Mouse (Mus musculus) stomach, embryonic 15.5 days (tissue): Measurements from ENCODE around the gene Rps3a1. TPM values are rescaled to one million over a fixed set of nuclear protein-coding genes. Genes with fewer than 3 reads are reported as not detected.
A peak's percentile ranks its signal among the peaks of the same experiment; 100 is the strongest.

Experiments
- ATAC-seq: fragments of 200-750 bp; cut with Nextera tagmentation; 2 replicates; pipeline ENCODE4 v1.8.0; 2017; ENCODE audit warnings: low read depth, moderate number of reproducible peaks, moderate TSS enrichment; ENCODE audit not compliant: insufficient read depth, low FRiP score
- H3K27ac ChIP-seq: fragments of 300-500 bp; sonication (generic); 2 replicates; pipeline ENCODE4 v1.5.1; 2015; ENCODE audit warnings: mild to moderate bottlenecking, inconsistent platforms
- H3K27me3 ChIP-seq: fragments of 300-500 bp; sonication (generic); replicated peaks from 2 replicates; pipeline ENCODE4 v1.6.1; 2015; ENCODE audit warnings: inconsistent platforms
- H3K36me3 ChIP-seq: fragments of 300-500 bp; sonication (generic); 2 replicates; pipeline ENCODE4 v1.6.1; 2015; ENCODE audit warnings: inconsistent platforms
- H3K4me1 ChIP-seq: fragments of 300-500 bp; sonication (generic); 2 replicates; pipeline ENCODE4 v1.6.1; 2015; ENCODE audit warnings: inconsistent platforms
- H3K4me2 ChIP-seq: fragments of 300-500 bp; sonication (generic); 2 replicates; pipeline ENCODE4 v1.6.1; 2015; ENCODE audit warnings: mild to moderate bottlenecking, inconsistent platforms
- H3K4me3 ChIP-seq: fragments of 300-500 bp; sonication (generic); replicated peaks from 2 replicates; pipeline ENCODE4 v1.5.1; 2015; ENCODE audit warnings: inconsistent platforms
- H3K9ac ChIP-seq: fragments of 300-500 bp; sonication (generic); 2 replicates; pipeline ENCODE4 v1.6.1; 2015; ENCODE audit warnings: inconsistent platforms
- H3K9me3 ChIP-seq: fragments of 300-500 bp; sonication (generic); 2 replicates; pipeline ENCODE4 v1.6.1; 2016; ENCODE audit warnings: inconsistent platforms
- WGBS: fragments of 180-500 bp; shearing (Covaris S2); methylation state at CpG from one replicate; pipeline ENCODE4 v1.1.7; 2015; 5-methylcytosine and 5-hydroxymethylcytosine counted together
- polyA plus RNA-seq: library from polyadenylated mRNA; unstranded; fragments of >200 nt; fragmentation: Nextera tagmentation; extraction: Ambion mirVana; gene quantifications from 2 replicates; pipeline ENCODE4 v1.2.1, GENCODE M21; 2015

Rps3a1 gene
- polyA plus RNA-seq, 1 experiment from 2014 or later: 1,341 TPM

- H3K9me3 ChIP-seq: no peaks in the 10 kb centered on the region
- no peak overlapping the region for H3K4me3 ChIP-seq
- H3K9ac ChIP-seq: no peak overlapping the region
- no peaks in the 10 kb centered on the region for H3K4me1 ChIP-seq
- peaks cover 38% of the 10 kb centered on the region for H3K36me3 ChIP-seq
- no peaks in the 10 kb centered on the region for H3K27me3 ChIP-seq
- H3K27ac ChIP-seq: no peak overlapping the region
- H3K4me2 ChIP-seq: no peak overlapping the region
- no peak for ATAC-seq
- WGBS: 92% methylated on average over 4 of the region's 4 CpGs
Observed at GRCm38 (mm10) chr3:86139660-86140059, 2.8 kb downstream of the Rps3a1 start.

- H3K9me3 ChIP-seq: no peaks in the 10 kb centered on the region
- no peak for ATAC-seq
- no peak overlapping the region for H3K27ac ChIP-seq
- WGBS: 89% methylated on average over 6 of the region's 6 CpGs
- H3K9ac ChIP-seq: no peak overlapping the region
- no peaks in the 10 kb centered on the region for H3K27me3 ChIP-seq
- no peak overlapping the region for H3K4me2 ChIP-seq
- peaks cover 38% of the 10 kb centered on the region for H3K36me3 ChIP-seq
- no peak overlapping the region for H3K4me3 ChIP-seq
- no peaks in the 10 kb centered on the region for H3K4me1 ChIP-seq
Observed at GRCm38 (mm10) chr3:86136936-86137574, 5.4 kb downstream of the Rps3a1 start.

- no peak overlapping the region for H3K4me3 ChIP-seq
- no peaks in the 10 kb centered on the region for H3K4me1 ChIP-seq
- no peaks in the 10 kb centered on the region for H3K9me3 ChIP-seq
- no peaks in the 10 kb centered on the region for H3K27me3 ChIP-seq
- peaks cover 41% of the 10 kb centered on the region for H3K36me3 ChIP-seq
- H3K9ac ChIP-seq: no peak overlapping the region
- H3K27ac ChIP-seq: no peak overlapping the region
- H3K4me2 ChIP-seq: no peak overlapping the region
- 78% methylated on average over 6 of the region's 6 CpGs for WGBS
- ATAC-seq: no peak
Observed at GRCm38 (mm10) chr3:86135886-86136563, 6.5 kb downstream of the Rps3a1 start.

- WGBS: 86% methylated on average over 6 of the region's 6 CpGs
- Histone ChIP-seq H3K9me3 (no peaks in the 10 kb centered on the region), H3K9ac (no peak overlapping the region), H3K27ac (no peak overlapping the region), H3K4me2 (no peak overlapping the region), H3K27me3 (no peaks in the 10 kb centered on the region), H3K4me1 (no peaks in the 10 kb centered on the region), H3K36me3 (peaks cover 37% of the 10 kb centered on the region), H3K4me3 (no peak overlapping the region)
- ATAC-seq: peak; percentile 9; the same call in 1 of the 2 replicates
Observed at GRCm38 (mm10) chr3:86134939-86135638, 7.4 kb downstream of the Rps3a1 start.

GRCm38 (mm10) chr3:86129757-86130156 lies 12.7 kb downstream of the Rps3a1 start:
- H3K36me3 ChIP-seq: peaks cover 9% of the 10 kb centered on the region
- ATAC-seq: no peak
- H3K4me1 ChIP-seq: no peaks in the 10 kb centered on the region
- no peak overlapping the region for H3K4me3 ChIP-seq
- H3K27me3 ChIP-seq: no peaks in the 10 kb centered on the region
- H3K9ac ChIP-seq: no peak overlapping the region
- H3K4me2 ChIP-seq: no peak overlapping the region
- no peak overlapping the region for H3K27ac ChIP-seq
- H3K9me3 ChIP-seq: no peaks in the 10 kb centered on the region
- WGBS: 13% methylated on average over 6 of the region's 6 CpGs

GRCm38 (mm10) chr3:86123251-86123746 lies 19.2 kb downstream of the Rps3a1 start:
- no peaks in the 10 kb centered on the region for H3K4me1 ChIP-seq
- H3K9ac ChIP-seq: no peak overlapping the region
- peaks cover 27% of the 10 kb centered on the region; the same call in 1 of the 2 replicates for H3K36me3 ChIP-seq
- H3K4me2 ChIP-seq: no peak overlapping the region
- H3K4me3 ChIP-seq: no peak overlapping the region
- no peaks in the 10 kb centered on the region for H3K27me3 ChIP-seq
- H3K9me3 ChIP-seq: no peaks in the 10 kb centered on the region
- no peak for ATAC-seq
- WGBS: 61% methylated on average over 8 of the region's 8 CpGs
- H3K27ac ChIP-seq: no peak overlapping the region

- H3K27me3 ChIP-seq: no peaks in the 10 kb centered on the region
- no peak overlapping the region for H3K4me2 ChIP-seq
- H3K36me3 ChIP-seq: peaks cover 27% of the 10 kb centered on the region; the same call in 1 of the 2 replicates
- H3K9ac ChIP-seq: no peak overlapping the region
- no peaks in the 10 kb centered on the region for H3K9me3 ChIP-seq
- ATAC-seq: no peak
- no peaks in the 10 kb centered on the region for H3K4me1 ChIP-seq
- no peak overlapping the region for H3K4me3 ChIP-seq
- no peak overlapping the region for H3K27ac ChIP-seq
Observed at GRCm38 (mm10) chr3:86122156-86122555, 20.3 kb downstream of the Rps3a1 start.

- WGBS: 81% methylated on average over 16 of the region's 16 CpGs
- Histone ChIP-seq H3K4me1 (0 out of 2 replicates have a peak, but pooled peaks cover 4% of the 10 kb centered on the region), H3K36me3 (peaks cover 31% of the 10 kb centered on the region), H3K9me3 (no peaks in the 10 kb centered on the region), H3K27ac (no peak overlapping the region), H3K9ac (no peak overlapping the region), H3K4me2 (no peak overlapping the region), H3K27me3 (no peaks in the 10 kb centered on the region), H3K4me3 (no peak overlapping the region)
- ATAC-seq: no peak
Observed at GRCm38 (mm10) chr3:86119237-86119932, 23.1 kb downstream of the Rps3a1 start.

- Histone ChIP-seq H3K4me1 (0 out of 2 replicates have a peak, but pooled peaks cover 4% of the 10 kb centered on the region), H3K9ac (no peak overlapping the region), H3K4me2 (no peak overlapping the region), H3K27me3 (no peaks in the 10 kb centered on the region), H3K4me3 (no peak overlapping the region), H3K36me3 (peaks cover 23% of the 10 kb centered on the region), H3K9me3 (no peaks in the 10 kb centered on the region), H3K27ac (no peak overlapping the region)
- ATAC-seq: no peak
- WGBS: 87% methylated on average over 4 of the region's 4 CpGs
Observed at GRCm38 (mm10) chr3:86116951-86117350, 25.6 kb downstream of the Rps3a1 start.

GRCm38 (mm10) chr3:86114659-86115338 lies 27.7 kb downstream of the Rps3a1 start:
- no peak for ATAC-seq
- H3K9ac ChIP-seq: no peak overlapping the region
- 0 out of 2 replicates have a peak, but pooled peaks cover 4% of the 10 kb centered on the region for H3K4me1 ChIP-seq
- peaks cover 10% of the 10 kb centered on the region for H3K36me3 ChIP-seq
- no peaks in the 10 kb centered on the region for H3K27me3 ChIP-seq
- H3K4me2 ChIP-seq: no peak overlapping the region
- H3K27ac ChIP-seq: peak overlapping the region; percentile 23; the same call in 1 of the 2 replicates
- no peak overlapping the region for H3K4me3 ChIP-seq
- H3K9me3 ChIP-seq: no peaks in the 10 kb centered on the region
- 36% methylated on average over 12 of the region's 12 CpGs for WGBS

GRCm38 (mm10) chr3:86112766-86113165 lies 29.7 kb downstream of the Rps3a1 start:
- ATAC-seq: no peak
- WGBS: 87% methylated on average over 7 of the region's 7 CpGs

More at GRCm38 (mm10) chr3:86112766-86113165, 29.7 kb downstream of the Rps3a1 start:
- Histone ChIP-seq H3K36me3 (peaks cover 10% of the 10 kb centered on the region), H3K9me3 (no peaks in the 10 kb centered on the region), H3K4me3 (no peak overlapping the region), H3K4me2 (no peak overlapping the region), H3K4me1 (0 out of 2 replicates have a peak, but pooled peaks cover 4% of the 10 kb centered on the region), H3K27me3 (no peaks in the 10 kb centered on the region), H3K9ac (no peak overlapping the region), H3K27ac (no peak overlapping the region)
